15 mouse cellular contexts compared by ENCODE assay signal in genomic region chrX:161731859-161732258, GRCm38 (mm10). TPM values are rescaled to one million over a fixed set of nuclear protein-coding genes. Genes with fewer than 3 reads are reported as not detected.
DNase-seq lines count a peak whose midpoint lies in the region; ATAC-seq lines count a peak whose summit lies in the region.
"Had no signal": no experiment of that assay in that cellular context is flagged by ENCODE, and none has a peak within 500 bp of the region (broad histone marks: within the 10 kb centered on the region; RNA-seq: fewer than 3 reads in every experiment).

No protein-coding gene starts in this region.

- intact Hi-C loops in heart, postnatal 36 days (cut with DNase I) = no loop called here

- peak; percentile 32 to 41 for DNase-seq in cerebellum, adult 18-20 months
- no peak for DNase-seq in cerebellum, adult 11 months
- peak; percentile 41 for DNase-seq in heart, adult 11 months
- no peak for DNase-seq in heart, postnatal 36 days
- peak; percentile 72 to 76 for DNase-seq in cerebellum, postnatal 10 days
- no peak for DNase-seq in kidney, postnatal 4 days
- DNase-seq: adrenal gland, adult 2 months; adrenal gland, postnatal 36 days; gastrocnemius, postnatal 10 days; kidney, adult 8-10 months had no signal

- ATAC-seq in megakaryocyte, adult 5-6 weeks (ENCODE audit: poor library complexity, severe bottlenecking) = no peak
- ATAC-seq: hindbrain, embryonic 16.5 days; inflammation-experienced regulatory T-cells, adult 6 months; intestine, postnatal 0 days had no signal

RNA-seq across cellular contexts. Expression of gene Rai2, which starts 15.0 kb away (rescaled TPM):
- total RNA-seq in heart, postnatal 36 days (2021) = 10 to 100 TPM; 39.7 to 42.0 TPM
- total RNA-seq in megakaryocyte, adult 5-6 weeks (2015) = 0.21 TPM in 1 of 2 replicates, not detected in the other
- not detected in 2 replicates for total RNA-seq in megakaryocyte, adult 5-6 weeks (2017)
- total RNA-seq: CH12.LX had no signal

Comparison
In these comparisons a context has a peak if more than half of its experiments do, and no peak if none do; other contexts are left out.
1. DNase-seq: peak in cerebellum, adult 18-20 months (2 of 2), heart, adult 11 months (single experiment) and cerebellum, postnatal 10 days (2 of 2); none in cerebellum, adult 11 months (single experiment), heart, postnatal 36 days (0 of 2) and kidney, postnatal 4 days (0 of 2).
2. RNA of gene Rai2, which starts 15.0 kb away (total RNA-seq): 39.7 to 42.0 TPM in heart, postnatal 36 days; 0.21 TPM in megakaryocyte, adult 5-6 weeks; every median in the first group is over 10 times any median in the second.